Mouse (Mus musculus): ENCODE data around the gene Tmsb4x. TPM values are rescaled to one million over a fixed set of nuclear protein-coding genes. Genes with fewer than 3 reads are reported as not detected.

Tmsb4x gene
- total and polyA plus RNA-seq, 2 experiments from 2014 or later, result 2,260 to 5,725 TPM

DNA sequence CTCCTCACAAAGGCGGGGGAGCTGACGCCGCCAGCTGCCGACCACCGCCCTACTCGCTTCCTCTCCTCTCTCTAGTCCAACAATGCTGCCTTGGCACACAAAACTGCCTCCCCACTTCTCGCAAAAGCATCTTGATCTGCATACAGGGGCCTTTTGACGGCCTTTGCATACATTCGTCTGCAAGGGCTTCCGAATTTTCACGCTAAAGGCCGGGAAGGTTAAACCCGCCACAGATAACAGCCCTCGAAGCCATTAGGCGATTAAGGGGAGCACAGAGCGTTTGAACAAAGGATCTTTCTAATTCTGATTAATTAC, 652 bp downstream of the Tmsb4x start:
- H3K4me2 ChIP-seq (ENCODE audit: low read depth), result peak overlapping the region; percentile 59; the same call in 1 of the 2 replicates

DNA sequence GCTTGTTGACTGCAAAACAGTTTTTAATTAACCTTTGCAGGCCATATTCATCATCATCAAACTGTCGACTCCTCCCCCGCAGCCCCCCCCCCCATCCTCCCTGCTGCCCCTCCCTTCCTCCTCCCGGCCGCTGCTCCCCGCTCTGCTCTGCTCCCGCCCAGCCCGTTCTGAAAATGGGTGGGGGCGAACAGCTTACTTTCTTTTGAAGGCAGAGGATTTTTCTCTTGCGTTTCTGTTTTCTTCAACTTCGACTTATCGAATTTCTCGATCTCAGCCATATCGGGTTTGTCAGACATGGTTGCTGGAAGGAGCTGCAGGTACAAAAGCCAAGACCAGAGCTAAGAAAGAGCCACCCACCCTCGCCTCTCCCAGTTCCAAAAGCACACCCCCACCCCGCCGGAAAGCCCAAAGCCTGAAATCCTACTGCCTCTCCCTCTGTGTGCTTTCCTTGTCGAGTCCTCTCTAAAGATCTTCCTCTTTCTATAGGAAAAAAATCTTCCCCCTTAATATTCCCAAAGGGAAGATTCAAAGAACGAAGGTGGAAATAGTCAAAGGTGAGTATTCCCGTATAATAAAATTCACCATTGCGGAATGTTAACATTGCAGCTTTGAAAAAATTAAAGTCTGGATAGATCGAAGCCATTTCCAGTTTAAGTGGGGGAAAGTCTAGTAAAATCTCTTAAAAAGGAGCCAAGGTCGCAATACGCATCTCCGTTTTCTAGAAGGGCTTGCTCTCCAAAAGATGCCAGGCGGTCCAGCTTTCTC, 1.2 kb downstream of the Tmsb4x start:
- ATAC-seq, result peak; percentile 46; the same call in 1 of the 2 replicates
- peak overlapping the region; percentile 59 for H3K4me2 ChIP-seq (ENCODE audit: low read depth)
- 24% methylated on average over 25 of the region's 25 CpGs for WGBS
- H3K4me3 ChIP-seq (ENCODE audit: low read depth, low read length), result peak overlapping the region; percentile 60
- no peaks in the 10 kb centered on the region for H3K27me3 ChIP-seq (ENCODE audit: insufficient read depth, low read length)
- no peaks in the 10 kb centered on the region for H3K9me3 ChIP-seq (ENCODE audit: low read length)
- no peak for TF ChIP-seq CTCF (IDR thresholded peaks at IDR 0.05; ENCODE audit: low read depth)
- 0 out of 2 replicates have a peak, but pooled peaks cover 6% of the 10 kb centered on the region for H3K4me1 ChIP-seq (ENCODE audit: insufficient read depth)
- DNase-seq, result peak; percentile 63
- H3K27ac ChIP-seq (ENCODE audit: low read depth, low read length), result peak overlapping the region; percentile 94
- peak overlapping the region; percentile 84 for H3K9ac ChIP-seq
- 0 out of 2 replicates have a peak, but pooled peaks cover 3% of the 10 kb centered on the region for H3K36me3 ChIP-seq (ENCODE audit: insufficient read depth)

More for the DNA sequence above, 652 bp downstream of the Tmsb4x start:
- WGBS, result 20% methylated on average over 16 of the region's 16 CpGs
- peak; percentile 47 for ATAC-seq
- peak overlapping the region; percentile 60 for H3K4me3 ChIP-seq (ENCODE audit: low read depth, low read length)
- H3K4me1 ChIP-seq (ENCODE audit: insufficient read depth), result 0 out of 2 replicates have a peak, but pooled peaks cover 6% of the 10 kb centered on the region
- H3K9ac ChIP-seq, result peak overlapping the region; percentile 84
- DNase-seq, result peak; percentile 70
- H3K27ac ChIP-seq (ENCODE audit: low read depth, low read length), result peak overlapping the region; percentile 94
- H3K27me3 ChIP-seq (ENCODE audit: insufficient read depth, low read length), result no peaks in the 10 kb centered on the region
- TF ChIP-seq CTCF (IDR thresholded peaks at IDR 0.05; ENCODE audit: low read depth), result no peak
- H3K9me3 ChIP-seq (ENCODE audit: low read length), result no peaks in the 10 kb centered on the region
- 0 out of 2 replicates have a peak, but pooled peaks cover 3% of the 10 kb centered on the region for H3K36me3 ChIP-seq (ENCODE audit: insufficient read depth)

DNA sequence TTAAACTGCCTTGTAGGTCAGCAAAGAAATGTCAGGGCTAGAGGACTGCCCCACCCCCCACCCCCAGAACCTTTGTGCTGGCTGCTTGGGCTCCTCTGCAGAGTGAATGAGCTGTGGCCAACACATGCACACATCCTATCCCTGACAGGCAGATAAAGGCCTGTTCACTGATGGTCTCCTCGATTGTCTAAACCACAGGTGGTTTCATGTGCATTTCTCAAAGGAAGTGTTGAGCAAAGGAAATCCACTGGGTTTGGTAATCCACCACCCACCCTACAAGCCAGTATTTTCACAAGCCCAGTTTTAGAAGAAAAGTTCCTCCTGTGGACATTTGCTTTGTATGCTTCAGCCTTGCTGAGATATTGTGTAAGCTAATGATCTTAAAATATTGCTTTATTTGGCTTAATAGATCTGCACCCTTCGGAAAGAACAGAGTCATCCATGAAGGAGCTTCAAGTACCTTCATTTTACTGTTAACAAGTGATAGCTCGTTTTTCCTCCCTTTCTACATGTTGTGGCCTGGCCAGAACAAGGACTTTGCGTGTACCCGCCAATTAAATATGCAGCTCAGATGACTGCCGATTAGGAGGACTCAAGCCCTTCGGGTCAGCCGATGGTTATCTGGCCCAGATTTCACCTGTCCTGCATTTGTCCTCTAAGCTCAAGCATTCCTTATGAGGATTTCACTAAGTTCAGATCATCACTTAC, 3.1 kb downstream of the Tmsb4x start:
- H3K9me3 ChIP-seq (ENCODE audit: low read length), result no peaks in the 10 kb centered on the region
- 0 out of 2 replicates have a peak, but pooled peaks cover 6% of the 10 kb centered on the region for H3K4me1 ChIP-seq (ENCODE audit: insufficient read depth)
- H3K4me2 ChIP-seq (ENCODE audit: low read depth), result peak overlapping the region; percentile 57
- DNase-seq (peak; percentile 6), ATAC-seq (no peak)
- 0 out of 2 replicates have a peak, but pooled peaks cover 3% of the 10 kb centered on the region for H3K36me3 ChIP-seq (ENCODE audit: insufficient read depth)
- 44% methylated on average over 8 of the region's 8 CpGs for WGBS
- H3K27ac ChIP-seq (ENCODE audit: low read depth, low read length), result no peak overlapping the region
- peak overlapping the region; percentile 60 for H3K4me3 ChIP-seq (ENCODE audit: low read depth, low read length)
- no peak overlapping the region for H3K9ac ChIP-seq
- no peaks in the 10 kb centered on the region for H3K27me3 ChIP-seq (ENCODE audit: insufficient read depth, low read length)
- TF ChIP-seq CTCF (IDR thresholded peaks at IDR 0.05; ENCODE audit: low read depth), result no peak

DNA sequence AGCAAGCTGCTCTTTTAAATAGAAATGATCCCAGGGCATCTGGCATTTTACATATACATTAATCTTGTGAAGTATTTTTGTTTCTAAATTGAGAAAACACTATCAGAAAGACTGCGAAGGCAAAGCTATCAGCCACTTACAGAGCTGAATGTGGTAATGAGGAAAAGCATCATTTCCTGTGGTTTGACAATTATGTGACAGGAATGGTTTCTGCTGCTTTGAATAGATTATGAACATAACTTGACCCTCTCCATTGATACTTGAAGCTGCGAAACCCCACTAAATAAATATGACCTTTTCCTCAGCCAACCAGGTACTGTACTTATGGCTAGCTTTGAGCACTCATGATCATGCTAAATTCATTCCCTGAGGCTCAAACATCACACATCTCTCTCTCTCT, 7.8 kb downstream of the Tmsb4x start:
- ATAC-seq (no peak), DNase-seq (no peak)
- H3K27ac ChIP-seq (ENCODE audit: low read depth, low read length), result no peak overlapping the region
- no peak for TF ChIP-seq CTCF (IDR thresholded peaks at IDR 0.05; ENCODE audit: low read depth)
- no peaks in the 10 kb centered on the region for H3K27me3 ChIP-seq (ENCODE audit: insufficient read depth, low read length)
- no peak overlapping the region for H3K9ac ChIP-seq
- no peak overlapping the region for H3K4me3 ChIP-seq (ENCODE audit: low read depth, low read length)
- H3K4me2 ChIP-seq (ENCODE audit: low read depth), result no peak overlapping the region
- H3K36me3 ChIP-seq (ENCODE audit: insufficient read depth), result no peaks in the 10 kb centered on the region
- 0 out of 2 replicates have a peak, but pooled peaks cover 2% of the 10 kb centered on the region for H3K4me1 ChIP-seq (ENCODE audit: insufficient read depth)
- H3K9me3 ChIP-seq (ENCODE audit: low read length), result no peaks in the 10 kb centered on the region
- 85% methylated on average over 2 of the region's 2 CpGs for WGBS

DNA sequence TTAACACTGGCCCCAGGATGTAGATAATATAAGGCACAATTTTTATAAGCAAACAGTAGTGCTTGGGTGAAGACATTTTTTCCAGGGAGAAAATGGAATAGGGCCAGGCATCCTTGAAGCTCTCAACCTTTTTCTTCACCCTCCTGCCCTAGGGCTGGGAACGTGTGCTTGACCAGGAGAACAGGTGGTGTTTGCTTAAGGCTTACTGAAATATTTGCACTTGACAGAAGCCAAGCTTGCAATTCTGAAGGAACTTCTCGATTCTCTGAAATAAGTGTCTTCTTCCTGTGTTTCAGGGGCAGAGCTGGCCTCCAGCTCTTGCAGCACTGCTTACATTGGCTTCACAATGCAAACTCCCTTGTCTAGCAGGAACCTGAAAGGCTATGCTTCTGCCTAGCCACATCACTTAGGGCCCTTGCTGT, 13.9 kb downstream of the Tmsb4x start:
- no peak overlapping the region for H3K4me2 ChIP-seq (ENCODE audit: low read depth)
- H3K36me3 ChIP-seq (ENCODE audit: insufficient read depth), result no peaks in the 10 kb centered on the region
- H3K9ac ChIP-seq, result no peak overlapping the region
- no peaks in the 10 kb centered on the region for H3K4me1 ChIP-seq (ENCODE audit: insufficient read depth)
- H3K9me3 ChIP-seq (ENCODE audit: low read length), result no peaks in the 10 kb centered on the region
- DNase-seq (no peak), ATAC-seq (no peak)
- no peak overlapping the region for H3K27ac ChIP-seq (ENCODE audit: low read depth, low read length)
- TF ChIP-seq CTCF (IDR thresholded peaks at IDR 0.05; ENCODE audit: low read depth), result no peak
- no peak overlapping the region for H3K4me3 ChIP-seq (ENCODE audit: low read depth, low read length)
- no peaks in the 10 kb centered on the region for H3K27me3 ChIP-seq (ENCODE audit: insufficient read depth, low read length)
- WGBS, result 64% methylated on average over 2 of the region's 2 CpGs

DNA sequence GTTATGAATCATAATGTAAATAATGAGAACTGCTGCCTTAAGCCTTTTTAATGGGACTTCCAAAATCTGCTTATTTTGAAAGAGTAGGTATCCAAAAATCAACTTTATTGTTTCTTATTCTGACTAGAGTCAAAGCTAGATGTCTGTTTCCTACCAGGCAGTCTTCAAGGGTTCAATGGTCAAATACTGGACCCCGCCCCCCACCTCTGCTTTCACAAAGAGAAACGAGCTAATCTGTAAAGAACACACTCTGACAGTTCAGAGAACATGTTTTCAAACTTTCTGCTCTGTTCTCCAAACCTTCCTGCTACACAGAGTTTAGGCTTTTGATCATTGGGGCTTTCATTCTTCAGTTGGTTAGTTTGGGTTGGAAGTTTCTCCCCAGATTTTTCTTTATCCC, 22.8 kb downstream of the Tmsb4x start:
- 51% methylated on average over 2 of the region's 2 CpGs for WGBS
- no peak for TF ChIP-seq CTCF (IDR thresholded peaks at IDR 0.05; ENCODE audit: low read depth)
- H3K36me3 ChIP-seq (ENCODE audit: insufficient read depth), result no peaks in the 10 kb centered on the region
- no peak overlapping the region for H3K9ac ChIP-seq
- H3K27ac ChIP-seq (ENCODE audit: low read depth, low read length), result no peak overlapping the region
- no peak overlapping the region for H3K4me3 ChIP-seq (ENCODE audit: low read depth, low read length)
- no peaks in the 10 kb centered on the region for H3K4me1 ChIP-seq (ENCODE audit: insufficient read depth)
- H3K27me3 ChIP-seq (ENCODE audit: insufficient read depth, low read length), result no peaks in the 10 kb centered on the region
- H3K4me2 ChIP-seq (ENCODE audit: low read depth), result no peak overlapping the region
- H3K9me3 ChIP-seq (ENCODE audit: low read length), result no peaks in the 10 kb centered on the region
- ATAC-seq (no peak), DNase-seq (no peak)

DNA sequence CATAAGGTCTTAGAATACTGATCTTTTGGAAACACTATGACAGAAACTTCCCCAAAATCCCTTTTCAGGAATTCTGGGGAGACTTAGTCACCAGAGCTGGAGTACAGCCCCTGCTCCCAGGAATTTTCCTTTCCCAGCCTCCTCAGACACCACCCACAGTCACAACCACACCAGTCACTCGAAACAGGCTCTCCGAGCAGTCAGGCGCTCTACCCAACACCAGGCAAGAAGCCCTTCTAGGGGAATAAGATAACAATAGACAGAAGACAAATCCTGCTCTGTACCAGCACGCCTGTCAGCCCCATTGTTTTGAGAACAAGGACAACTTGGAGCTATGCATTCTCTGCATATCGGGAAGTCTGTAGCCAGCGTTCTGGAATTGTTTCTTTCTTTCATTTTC, 25.6 kb downstream of the Tmsb4x start:
- Histone ChIP-seq H3K4me1 (ENCODE audit: insufficient read depth) (no peaks in the 10 kb centered on the region), H3K27ac (ENCODE audit: low read depth, low read length) (no peak overlapping the region), H3K9me3 (ENCODE audit: low read length) (no peaks in the 10 kb centered on the region), H3K9ac (no peak overlapping the region), H3K4me3 (ENCODE audit: low read depth, low read length) (no peak overlapping the region), H3K36me3 (ENCODE audit: insufficient read depth) (no peaks in the 10 kb centered on the region), H3K4me2 (ENCODE audit: low read depth) (no peak overlapping the region), H3K27me3 (ENCODE audit: insufficient read depth, low read length) (no peaks in the 10 kb centered on the region)
- no peak for TF ChIP-seq CTCF (IDR thresholded peaks at IDR 0.05; ENCODE audit: low read depth)
- ATAC-seq (no peak), DNase-seq (no peak)
- 52% methylated on average over 6 of the region's 6 CpGs for WGBS

Data from forebrain, postnatal 0 days (tissue).